Mouse (Mus musculus): ENCODE results near the gene Trak1. TPM values are rescaled to one million over a fixed set of nuclear protein-coding genes. Genes with fewer than 3 reads are reported as not detected.

Gene Trak1
- polyA plus RNA-seq, 1 experiment, result 22.2 TPM

GRCm38 (mm10) chr9:121313656-121314374 lies 16.5 kb downstream of the Trak1 start:
- Histone ChIP-seq H3K27me3 (ENCODE audit: control insufficient read depth, insufficient read depth, low read length) (no peaks in the 10 kb centered on the region), H3K4me1 (ENCODE audit: control insufficient read depth, insufficient read depth, low read length) (peaks cover 19% of the 10 kb centered on the region), H3K36me3 (ENCODE audit: control insufficient read depth, insufficient read depth, low read length) (no peaks in the 10 kb centered on the region), H3K4me3 (ENCODE audit: control insufficient read depth, low read depth, low read length) (peak overlapping the region; percentile 46), H3K27ac (ENCODE audit: control insufficient read depth, insufficient read depth, low read depth, low read length) (peak overlapping the region; percentile 46; the same call in 1 of the 2 replicates)
- TF ChIP-seq CTCF (IDR thresholded peaks at IDR 0.05; ENCODE audit: control insufficient read depth, insufficient read depth, insufficient replicate concordance, low read depth, low read length) (no peak), POLR2A (IDR thresholded peaks at IDR 0.05; ENCODE audit: control insufficient read depth, low read depth, low read length) (no peak)

GRCm38 (mm10) chr9:121314541-121315152 lies 17.3 kb downstream of the Trak1 start:
- Histone ChIP-seq H3K4me1 (ENCODE audit: control insufficient read depth, insufficient read depth, low read length) (peaks cover 19% of the 10 kb centered on the region), H3K36me3 (ENCODE audit: control insufficient read depth, insufficient read depth, low read length) (no peaks in the 10 kb centered on the region), H3K4me3 (ENCODE audit: control insufficient read depth, low read depth, low read length) (no peak overlapping the region; the same call in 1 of the 2 replicates), H3K27me3 (ENCODE audit: control insufficient read depth, insufficient read depth, low read length) (no peaks in the 10 kb centered on the region), H3K27ac (ENCODE audit: control insufficient read depth, insufficient read depth, low read depth, low read length) (peak overlapping the region; percentile 65)
- TF ChIP-seq POLR2A (IDR thresholded peaks at IDR 0.05; ENCODE audit: control insufficient read depth, low read depth, low read length), result no peak
- no peak for TF ChIP-seq CTCF (IDR thresholded peaks at IDR 0.05; ENCODE audit: control insufficient read depth, insufficient read depth, insufficient replicate concordance, low read depth, low read length)

GRCm38 (mm10) chr9:121315901-121316595 lies 18.7 kb downstream of the Trak1 start:
- no peak for TF ChIP-seq POLR2A (IDR thresholded peaks at IDR 0.05; ENCODE audit: control insufficient read depth, low read depth, low read length)
- TF ChIP-seq CTCF (IDR thresholded peaks at IDR 0.05; ENCODE audit: control insufficient read depth, insufficient read depth, insufficient replicate concordance, low read depth, low read length), result no peak
- Histone ChIP-seq H3K4me3 (ENCODE audit: control insufficient read depth, low read depth, low read length) (no peak overlapping the region), H3K4me1 (ENCODE audit: control insufficient read depth, insufficient read depth, low read length) (peaks cover 19% of the 10 kb centered on the region), H3K27me3 (ENCODE audit: control insufficient read depth, insufficient read depth, low read length) (no peaks in the 10 kb centered on the region), H3K27ac (ENCODE audit: control insufficient read depth, insufficient read depth, low read depth, low read length) (peak overlapping the region; percentile 59; the same call in 1 of the 2 replicates), H3K36me3 (ENCODE audit: control insufficient read depth, insufficient read depth, low read length) (no peaks in the 10 kb centered on the region)

- Histone ChIP-seq H3K36me3 (ENCODE audit: control insufficient read depth, insufficient read depth, low read length) (no peaks in the 10 kb centered on the region), H3K4me3 (ENCODE audit: control insufficient read depth, low read depth, low read length) (no peak overlapping the region), H3K27me3 (ENCODE audit: control insufficient read depth, insufficient read depth, low read length) (no peaks in the 10 kb centered on the region), H3K27ac (ENCODE audit: control insufficient read depth, insufficient read depth, low read depth, low read length) (peak overlapping the region; percentile 59; the same call in 1 of the 2 replicates), H3K4me1 (ENCODE audit: control insufficient read depth, insufficient read depth, low read length) (peaks cover 19% of the 10 kb centered on the region)
- TF ChIP-seq CTCF (IDR thresholded peaks at IDR 0.05; ENCODE audit: control insufficient read depth, insufficient read depth, insufficient replicate concordance, low read depth, low read length), result 0 out of 2 replicates have a peak, but pooled peaks have one; percentile 17
- TF ChIP-seq POLR2A (IDR thresholded peaks at IDR 0.05; ENCODE audit: control insufficient read depth, low read depth, low read length), result no peak
Measured at GRCm38 (mm10) chr9:121316621-121317405, 19.5 kb downstream of the Trak1 start.

GRCm38 (mm10) chr9:121319323-121319966 lies 22.1 kb downstream of the Trak1 start:
- no peaks in the 10 kb centered on the region for H3K27me3 ChIP-seq (ENCODE audit: control insufficient read depth, insufficient read depth, low read length)
- H3K4me1 ChIP-seq (ENCODE audit: control insufficient read depth, insufficient read depth, low read length), result peaks cover 13% of the 10 kb centered on the region
- no peak for TF ChIP-seq CTCF (IDR thresholded peaks at IDR 0.05; ENCODE audit: control insufficient read depth, insufficient read depth, insufficient replicate concordance, low read depth, low read length)
- TF ChIP-seq POLR2A (IDR thresholded peaks at IDR 0.05; ENCODE audit: control insufficient read depth, low read depth, low read length), result no peak
- no peak overlapping the region for H3K4me3 ChIP-seq (ENCODE audit: control insufficient read depth, low read depth, low read length)
- no peak overlapping the region; the same call in 1 of the 2 replicates for H3K27ac ChIP-seq (ENCODE audit: control insufficient read depth, insufficient read depth, low read depth, low read length)
- no peaks in the 10 kb centered on the region for H3K36me3 ChIP-seq (ENCODE audit: control insufficient read depth, insufficient read depth, low read length)

GRCm38 (mm10) chr9:121320433-121320832 lies 23.1 kb downstream of the Trak1 start:
- no peak overlapping the region for H3K4me3 ChIP-seq (ENCODE audit: control insufficient read depth, low read depth, low read length)
- no peak overlapping the region for H3K27ac ChIP-seq (ENCODE audit: control insufficient read depth, insufficient read depth, low read depth, low read length)
- no peaks in the 10 kb centered on the region for H3K36me3 ChIP-seq (ENCODE audit: control insufficient read depth, insufficient read depth, low read length)
- no peaks in the 10 kb centered on the region for H3K27me3 ChIP-seq (ENCODE audit: control insufficient read depth, insufficient read depth, low read length)
- TF ChIP-seq POLR2A (IDR thresholded peaks at IDR 0.05; ENCODE audit: control insufficient read depth, low read depth, low read length) (no peak), CTCF (IDR thresholded peaks at IDR 0.05; ENCODE audit: control insufficient read depth, insufficient read depth, insufficient replicate concordance, low read depth, low read length) (no peak)
- H3K4me1 ChIP-seq (ENCODE audit: control insufficient read depth, insufficient read depth, low read length), result peaks cover 9% of the 10 kb centered on the region
